Mouse (Mus musculus) kidney, adult 2 months (tissue): ENCODE results near the gene Mindy2.

Source experiments
- CTCF ChIP-seq: fragments of 200-500 bp; conservative IDR thresholded peaks from 2 replicates; pipeline ENCODE4 v1.5.1; 2011; ENCODE audit warnings: low read depth, mild to moderate bottlenecking, control low read depth, low read length, moderate library complexity, mixed read lengths; ENCODE audit not compliant: insufficient read depth, insufficient read length
- POLR2A ChIP-seq: fragments of 200-500 bp; IDR thresholded peaks from one replicate; pipeline ENCODE4 v1.6.1; 2011; ENCODE audit warnings: low read depth, low read length, control low read depth

DNA sequence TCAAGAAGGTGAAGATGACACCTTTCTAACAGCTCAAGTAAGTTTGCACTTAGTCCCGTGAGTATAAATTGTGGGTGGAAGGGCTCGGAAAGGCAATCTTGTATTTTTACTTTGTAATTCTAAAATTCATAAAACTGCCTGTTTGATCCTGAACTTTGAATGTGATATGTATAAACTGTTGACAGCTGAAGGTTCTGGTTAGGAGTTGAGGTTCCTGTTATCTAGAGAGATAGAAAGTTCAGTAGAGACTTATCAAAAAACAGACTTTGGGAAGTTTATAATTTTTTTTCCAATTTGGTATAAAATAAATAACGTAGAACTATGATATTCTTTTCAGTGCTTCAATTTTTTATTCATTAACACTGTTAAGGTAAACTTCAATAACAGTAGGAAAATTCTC lies 94.1 kb downstream of the Mindy2 start:
- no peak for TF ChIP-seq CTCF
- TF ChIP-seq POLR2A, result no peak
